Mouse (Mus musculus): ENCODE measurements at regions not wholly inside any gene's neighbourhood (a gene's known extent, or its start where the extent isn't known, plus 50 kb on each side); places are given as distances from the start of the nearest gene placed in this dataset.
"Not testable (repeated sequence)": the region's sequence is repeated elsewhere in the genome, so short reads cannot be mapped to it uniquely, and the experiment has no call there.

DNA sequence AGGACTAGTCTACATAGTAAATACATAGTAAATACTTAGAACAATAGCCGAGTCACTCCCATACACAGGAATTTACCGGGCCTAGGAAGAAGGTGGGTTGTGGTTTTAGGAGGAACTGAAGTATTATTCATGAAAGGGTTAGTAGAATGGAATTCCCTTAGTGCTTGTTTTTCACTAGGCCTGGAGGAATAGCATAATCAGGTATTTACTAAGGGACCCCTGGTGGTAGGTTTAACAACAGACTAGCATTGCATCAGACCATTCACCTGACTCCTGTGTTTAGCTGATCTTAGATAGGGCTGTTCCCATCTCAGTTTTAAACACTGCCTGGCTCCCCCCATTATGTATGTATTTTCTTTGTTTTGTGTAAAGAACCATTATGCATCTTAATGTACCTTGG is 339.0 kb downstream of the Dync2h1 start:
- H3K9me3 ChIP-seq (ENCODE audit: control insufficient read depth, low read depth, low read length); H3K27ac ChIP-seq (ENCODE audit: low read length); ATAC-seq (ENCODE audit: insufficient number of reproducible peaks, insufficient read depth, low FRiP score, low read depth); H3K27me3 ChIP-seq (ENCODE audit: control insufficient read depth, insufficient read depth, low read length); H3K4me3 ChIP-seq (ENCODE audit: low read depth, low read length); H3K9ac ChIP-seq (replicated peaks; ENCODE audit: low read depth, low read length); H3K36me3 ChIP-seq (ENCODE audit: control insufficient read depth, insufficient read depth, low read length); H3K4me1 ChIP-seq (ENCODE audit: control insufficient read depth, insufficient read depth, low read length); H3K4me2 ChIP-seq (replicated peaks; ENCODE audit: low read depth, low read length): not testable (repeated sequence)
- 86% methylated on average over 2 of the region's 2 CpGs for WGBS

DNA sequence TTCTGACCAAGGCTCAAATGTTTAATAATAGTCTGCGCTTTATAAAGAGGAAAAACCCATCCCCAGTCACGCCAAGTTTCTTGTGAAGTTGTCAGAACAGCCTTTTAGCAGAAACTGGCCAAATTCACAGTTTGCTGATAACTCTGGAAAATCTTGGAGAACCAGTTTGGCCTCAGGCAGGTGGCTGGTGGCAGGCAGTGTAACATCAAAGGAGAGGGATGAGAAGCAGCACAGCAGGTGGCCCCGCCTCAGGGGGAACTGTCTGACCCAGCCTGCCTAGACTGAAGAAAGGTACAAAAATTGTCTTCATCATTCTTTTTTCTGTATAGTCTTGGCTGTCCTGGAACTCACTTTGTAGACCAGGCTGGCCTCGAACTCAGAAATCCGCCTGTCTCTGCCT is 349.3 kb downstream of the Dync2h1 start:
- not testable (repeated sequence) for ATAC-seq (ENCODE audit: insufficient number of reproducible peaks, insufficient read depth, low FRiP score, low read depth); H3K4me1 ChIP-seq (ENCODE audit: control insufficient read depth, insufficient read depth, low read length); H3K9ac ChIP-seq (replicated peaks; ENCODE audit: low read depth, low read length); H3K4me3 ChIP-seq (ENCODE audit: low read depth, low read length); H3K27me3 ChIP-seq (ENCODE audit: control insufficient read depth, insufficient read depth, low read length); H3K36me3 ChIP-seq (ENCODE audit: control insufficient read depth, insufficient read depth, low read length); H3K4me2 ChIP-seq (replicated peaks; ENCODE audit: low read depth, low read length); H3K27ac ChIP-seq (ENCODE audit: low read length); H3K9me3 ChIP-seq (ENCODE audit: control insufficient read depth, low read depth, low read length)
- WGBS = 82% methylated on average over 5 of the region's 5 CpGs

DNA sequence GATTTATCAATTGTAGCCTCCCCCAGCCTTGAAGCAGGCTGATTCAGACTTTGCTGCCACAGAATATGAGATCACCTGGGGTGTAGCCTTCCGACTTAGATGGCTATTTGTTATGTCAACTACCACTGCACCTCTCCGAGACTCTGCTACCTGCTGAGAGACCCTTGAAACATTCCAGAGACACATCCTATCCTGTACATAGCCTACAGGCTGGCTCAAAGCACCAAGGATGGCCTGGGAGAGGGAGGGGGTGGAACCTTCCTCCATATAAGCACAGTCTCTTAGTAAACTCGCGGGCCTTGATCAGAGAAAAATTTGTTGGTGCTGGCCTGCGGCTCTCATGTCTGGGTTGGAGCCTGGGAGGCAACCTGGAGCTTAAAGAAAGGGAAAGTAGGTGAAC is 349.8 kb downstream of the Dync2h1 start:
- ATAC-seq (ENCODE audit: insufficient number of reproducible peaks, insufficient read depth, low FRiP score, low read depth) = no peak
- no peaks in the 10 kb centered on the region for H3K27me3 ChIP-seq (ENCODE audit: control insufficient read depth, insufficient read depth, low read length)
- WGBS = 58% methylated on average over 5 of the region's 5 CpGs

GRCm38 (mm10) chr9:6832862-6833261 is 351.4 kb downstream of the Dync2h1 start:
- H3K27ac ChIP-seq (ENCODE audit: low read length) = no peak overlapping the region
- no peak overlapping the region for H3K4me3 ChIP-seq (ENCODE audit: low read depth, low read length)
- no peaks in the 10 kb centered on the region for H3K4me1 ChIP-seq (ENCODE audit: control insufficient read depth, insufficient read depth, low read length)
- ATAC-seq (ENCODE audit: insufficient number of reproducible peaks, insufficient read depth, low FRiP score, low read depth) = no peak
- H3K27me3 ChIP-seq (ENCODE audit: control insufficient read depth, insufficient read depth, low read length) = no peaks in the 10 kb centered on the region
- WGBS = 74% methylated on average over 2 of the region's 2 CpGs
- no peaks in the 10 kb centered on the region for H3K36me3 ChIP-seq (ENCODE audit: control insufficient read depth, insufficient read depth, low read length)
- H3K4me2 ChIP-seq (replicated peaks; ENCODE audit: low read depth, low read length) = no peak overlapping the region
- no peak overlapping the region for H3K9ac ChIP-seq (replicated peaks; ENCODE audit: low read depth, low read length)
- H3K9me3 ChIP-seq (ENCODE audit: control insufficient read depth, low read depth, low read length) = no peaks in the 10 kb centered on the region

More for the DNA sequence above, 349.8 kb downstream of the Dync2h1 start:
- no peak overlapping the region for H3K27ac ChIP-seq (ENCODE audit: low read length)
- H3K4me2 ChIP-seq (replicated peaks; ENCODE audit: low read depth, low read length) = no peak overlapping the region
- no peaks in the 10 kb centered on the region for H3K36me3 ChIP-seq (ENCODE audit: control insufficient read depth, insufficient read depth, low read length)
- no peak overlapping the region for H3K4me3 ChIP-seq (ENCODE audit: low read depth, low read length)
- no peaks in the 10 kb centered on the region for H3K9me3 ChIP-seq (ENCODE audit: control insufficient read depth, low read depth, low read length)
- H3K9ac ChIP-seq (replicated peaks; ENCODE audit: low read depth, low read length) = no peak overlapping the region
- no peaks in the 10 kb centered on the region for H3K4me1 ChIP-seq (ENCODE audit: control insufficient read depth, insufficient read depth, low read length)

DNA sequence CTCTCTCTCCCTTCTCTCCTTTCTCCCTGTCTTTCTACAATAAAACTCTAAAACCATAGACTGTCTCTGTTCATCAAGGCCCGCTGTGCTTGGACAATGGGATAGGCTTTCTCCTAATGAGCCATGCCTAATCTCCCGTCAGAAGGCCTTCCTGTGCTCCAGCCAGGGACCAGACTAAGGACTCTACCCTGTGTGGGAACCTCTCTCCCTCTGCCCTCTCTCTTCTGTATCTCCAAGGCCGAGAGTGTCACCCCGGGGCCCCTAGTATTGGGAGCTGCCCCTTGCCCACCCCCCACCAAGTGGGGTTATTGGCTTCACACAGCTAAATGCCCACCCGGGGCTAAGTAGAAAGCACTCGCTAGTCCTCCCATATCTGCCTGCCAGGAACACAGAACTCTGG is 352.6 kb downstream of the Dync2h1 start:
- H3K9ac ChIP-seq (replicated peaks; ENCODE audit: low read depth, low read length); H3K4me2 ChIP-seq (replicated peaks; ENCODE audit: low read depth, low read length); H3K9me3 ChIP-seq (ENCODE audit: control insufficient read depth, low read depth, low read length); ATAC-seq (ENCODE audit: insufficient number of reproducible peaks, insufficient read depth, low FRiP score, low read depth); H3K27ac ChIP-seq (ENCODE audit: low read length); H3K4me3 ChIP-seq (ENCODE audit: low read depth, low read length); H3K27me3 ChIP-seq (ENCODE audit: control insufficient read depth, insufficient read depth, low read length); H3K36me3 ChIP-seq (ENCODE audit: control insufficient read depth, insufficient read depth, low read length); H3K4me1 ChIP-seq (ENCODE audit: control insufficient read depth, insufficient read depth, low read length): not testable (repeated sequence)
- WGBS = 81% methylated on average over 6 of the region's 6 CpGs

DNA sequence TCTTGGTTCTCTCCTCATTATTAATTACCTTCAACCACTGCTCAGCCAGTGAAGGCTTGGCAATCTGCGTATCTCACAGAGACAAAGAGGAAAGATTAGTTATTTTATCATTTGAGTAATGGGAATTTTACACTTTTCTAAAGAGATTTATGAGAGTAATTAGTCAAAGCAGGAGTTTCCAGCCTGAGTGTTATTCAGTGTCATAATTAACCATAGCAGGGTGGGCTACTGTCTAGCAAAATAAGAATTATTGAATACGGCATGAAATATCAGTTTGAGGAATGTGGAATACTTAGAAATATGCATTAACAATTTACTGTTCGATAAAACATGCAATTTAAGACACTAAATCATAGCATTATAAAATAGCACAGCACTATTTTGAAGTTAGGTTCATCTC is 357.7 kb downstream of the Dync2h1 start:
- WGBS = 64% methylated on average over 3 of the region's 3 CpGs
- no peaks in the 10 kb centered on the region for H3K4me1 ChIP-seq (ENCODE audit: control insufficient read depth, insufficient read depth, low read length)
- no peaks in the 10 kb centered on the region for H3K9me3 ChIP-seq (ENCODE audit: control insufficient read depth, low read depth, low read length)
- H3K9ac ChIP-seq (replicated peaks; ENCODE audit: low read depth, low read length) = no peak overlapping the region
- no peaks in the 10 kb centered on the region for H3K36me3 ChIP-seq (ENCODE audit: control insufficient read depth, insufficient read depth, low read length)
- no peaks in the 10 kb centered on the region for H3K27me3 ChIP-seq (ENCODE audit: control insufficient read depth, insufficient read depth, low read length)
- H3K27ac ChIP-seq (ENCODE audit: low read length) = no peak overlapping the region
- no peak overlapping the region for H3K4me3 ChIP-seq (ENCODE audit: low read depth, low read length)
- no peak for ATAC-seq (ENCODE audit: insufficient number of reproducible peaks, insufficient read depth, low FRiP score, low read depth)
- H3K4me2 ChIP-seq (replicated peaks; ENCODE audit: low read depth, low read length) = no peak overlapping the region

DNA sequence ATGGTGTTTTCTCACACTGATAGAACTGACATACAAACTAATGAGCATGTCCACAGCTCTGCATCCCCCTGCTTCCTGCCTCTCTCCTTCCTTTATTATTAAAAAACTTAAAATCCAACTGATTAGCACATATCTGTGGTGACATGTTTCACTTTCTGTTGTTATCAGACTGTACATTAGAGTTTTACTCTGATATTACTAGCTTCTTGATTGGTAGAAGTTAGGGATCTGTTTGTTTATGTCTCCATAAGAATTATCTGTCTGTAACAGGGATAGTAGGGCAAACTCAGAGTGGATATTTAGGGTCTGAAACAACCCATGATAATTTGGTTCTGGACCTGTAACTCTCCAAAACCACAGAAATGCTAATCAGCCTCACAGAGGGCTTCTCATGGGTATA is 358.6 kb downstream of the Dync2h1 start:
- no peak overlapping the region for H3K9ac ChIP-seq (replicated peaks; ENCODE audit: low read depth, low read length)

DNA sequence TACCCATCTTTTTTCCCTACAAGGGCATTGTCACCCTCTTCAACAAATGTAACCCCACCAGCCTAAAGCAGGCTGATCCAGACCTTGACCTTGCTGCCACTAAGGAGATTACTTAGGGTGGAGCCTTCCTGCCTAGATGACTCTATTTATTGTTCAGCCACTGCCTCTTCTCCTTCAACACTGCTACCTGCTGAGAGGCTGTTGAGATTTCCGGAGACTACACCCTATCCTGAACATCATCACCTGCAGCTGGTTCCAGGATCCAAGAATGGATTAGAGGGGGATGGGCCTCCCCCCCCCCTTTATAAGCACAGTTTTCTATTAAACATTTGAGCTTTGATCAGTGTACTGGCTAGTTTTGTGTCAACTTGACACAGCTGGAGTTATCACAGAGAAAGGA is 360.3 kb downstream of the Dync2h1 start:
- WGBS = 78% methylated on average over 1 of the region's 1 CpGs
- H3K9me3 ChIP-seq (ENCODE audit: control insufficient read depth, low read depth, low read length); H3K4me2 ChIP-seq (replicated peaks; ENCODE audit: low read depth, low read length); H3K4me1 ChIP-seq (ENCODE audit: control insufficient read depth, insufficient read depth, low read length); H3K27me3 ChIP-seq (ENCODE audit: control insufficient read depth, insufficient read depth, low read length); H3K4me3 ChIP-seq (ENCODE audit: low read depth, low read length); H3K27ac ChIP-seq (ENCODE audit: low read length); H3K9ac ChIP-seq (replicated peaks; ENCODE audit: low read depth, low read length); ATAC-seq (ENCODE audit: insufficient number of reproducible peaks, insufficient read depth, low FRiP score, low read depth); H3K36me3 ChIP-seq (ENCODE audit: control insufficient read depth, insufficient read depth, low read length): not testable (repeated sequence)

More for the DNA sequence above, 358.6 kb downstream of the Dync2h1 start:
- Histone ChIP-seq H3K27ac (ENCODE audit: low read length) (no peak overlapping the region), H3K9me3 (ENCODE audit: control insufficient read depth, low read depth, low read length) (no peaks in the 10 kb centered on the region), H3K4me3 (ENCODE audit: low read depth, low read length) (no peak overlapping the region), H3K27me3 (ENCODE audit: control insufficient read depth, insufficient read depth, low read length) (no peaks in the 10 kb centered on the region), H3K36me3 (ENCODE audit: control insufficient read depth, insufficient read depth, low read length) (no peaks in the 10 kb centered on the region), H3K4me2 (replicated peaks; ENCODE audit: low read depth, low read length) (no peak overlapping the region), H3K4me1 (ENCODE audit: control insufficient read depth, insufficient read depth, low read length) (no peaks in the 10 kb centered on the region)
- no peak for ATAC-seq (ENCODE audit: insufficient number of reproducible peaks, insufficient read depth, low FRiP score, low read depth)

DNA sequence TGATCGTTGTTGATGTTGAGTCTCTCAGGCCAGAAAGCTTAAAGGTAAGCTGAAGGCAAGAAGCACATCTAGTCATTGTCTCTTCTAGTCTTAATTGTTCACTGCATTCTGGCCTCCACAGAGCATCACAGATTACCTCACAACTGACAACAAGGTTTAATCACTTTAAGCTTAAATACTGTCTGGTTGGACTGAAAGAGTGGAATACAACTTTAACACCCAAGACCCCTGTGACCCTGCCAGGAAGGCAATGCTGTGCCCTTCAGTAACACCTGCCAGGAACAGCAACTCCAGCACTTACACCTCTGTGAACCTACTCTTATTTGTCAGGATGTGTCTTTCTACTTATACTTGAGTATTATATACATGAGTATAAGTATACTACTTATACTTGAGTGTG is 360.7 kb downstream of the Dync2h1 start:
- Histone ChIP-seq H3K4me3 (ENCODE audit: low read depth, low read length) (no peak overlapping the region), H3K27ac (ENCODE audit: low read length) (no peak overlapping the region), H3K4me2 (replicated peaks; ENCODE audit: low read depth, low read length) (no peak overlapping the region), H3K27me3 (ENCODE audit: control insufficient read depth, insufficient read depth, low read length) (no peaks in the 10 kb centered on the region), H3K9ac (replicated peaks; ENCODE audit: low read depth, low read length) (no peak overlapping the region), H3K9me3 (ENCODE audit: control insufficient read depth, low read depth, low read length) (no peaks in the 10 kb centered on the region), H3K4me1 (ENCODE audit: control insufficient read depth, insufficient read depth, low read length) (no peaks in the 10 kb centered on the region), H3K36me3 (ENCODE audit: control insufficient read depth, insufficient read depth, low read length) (no peaks in the 10 kb centered on the region)
- WGBS = 90% methylated on average over 1 of the region's 1 CpGs
- no peak for ATAC-seq (ENCODE audit: insufficient number of reproducible peaks, insufficient read depth, low FRiP score, low read depth)
